Mouse (Mus musculus) frontal cortex, postnatal 14 days (tissue): ENCODE results near the gene Gm13275.
A peak's percentile ranks its signal among the peaks of the same experiment; 100 is the strongest.
"Not testable (repeated sequence)": the region's sequence is repeated elsewhere in the genome, so short reads cannot be mapped to it uniquely, and the experiment has no call there.

Source experiments
- DNase-seq, 2 experiments: peaks; one replicate each; pipeline ENCODE4 v3.0.0; 2022; ENCODE audit warnings: low spot score in 2 of 2

Gm13275 gene

GRCm38 (mm10) chr4:88793936-88794675 lies at the start of gene Gm13275:
Gene Gm13275 (plus strand): TSS chr4:88794487.
- peak; percentile 70 to 76 for DNase-seq

GRCm38 (mm10) chr4:88749926-88750325 lies 44.4 kb upstream of the Gm13275 start:
- DNase-seq = no peak

- peak; percentile 72 to 82 for DNase-seq
Observed at GRCm38 (mm10) chr4:88754818-88755340, 39.4 kb upstream of the Gm13275 start, which contains the start of gene Gm13271. Gene Gm13271 (plus strand): TSS chr4:88754868.

- peak in 1 of 2 experiments; percentile 6 for DNase-seq
Observed at GRCm38 (mm10) chr4:88756581-88757513, 37.4 kb upstream of the Gm13275 start.

- DNase-seq = peak; percentile 91 to 95
Observed at GRCm38 (mm10) chr4:88757628-88758031, 36.7 kb upstream of the Gm13275 start.

GRCm38 (mm10) chr4:88758751-88759150 lies 35.5 kb upstream of the Gm13275 start:
- not testable (repeated sequence) for DNase-seq

GRCm38 (mm10) chr4:88759610-88760268 lies 34.5 kb upstream of the Gm13275 start, which contains the start of gene Gm13283:
Gene Gm13283 (plus strand): TSS chr4:88760119.
- DNase-seq = peak; percentile 19 to 31

GRCm38 (mm10) chr4:88760431-88760830 lies 33.9 kb upstream of the Gm13275 start:
- peak; percentile 32 to 47 for DNase-seq

GRCm38 (mm10) chr4:88761776-88762175 lies 32.5 kb upstream of the Gm13275 start:
- DNase-seq = peak; percentile 76 to 78

GRCm38 (mm10) chr4:88762341-88762740 lies 31.9 kb upstream of the Gm13275 start:
- peak in 1 of 2 experiments; percentile 13 for DNase-seq

- peak; percentile 14 to 16 for DNase-seq
Observed at GRCm38 (mm10) chr4:88763384-88764018, 30.8 kb upstream of the Gm13275 start.

- not testable (repeated sequence) for DNase-seq
Observed at GRCm38 (mm10) chr4:88773534-88773933, 20.8 kb upstream of the Gm13275 start, which contains the start of gene Gm13290. Gene Gm13290 (plus strand): TSS chr4:88773834.

- DNase-seq = not testable (repeated sequence)
Observed at GRCm38 (mm10) chr4:88776622-88777021, 17.7 kb upstream of the Gm13275 start, which contains the start of gene Gm13289. Gene Gm13289 (plus strand): TSS chr4:88776922.

- DNase-seq = not testable (repeated sequence)
Observed at GRCm38 (mm10) chr4:88779550-88779949, 14.7 kb upstream of the Gm13275 start, which contains the start of gene Gm13272. Gene Gm13272 (plus strand): TSS chr4:88779850.

GRCm38 (mm10) chr4:88780320-88780719 lies 14.0 kb upstream of the Gm13275 start:
- DNase-seq = not testable (repeated sequence)

- not testable (repeated sequence) for DNase-seq
Observed at GRCm38 (mm10) chr4:88781831-88782230, 12.5 kb upstream of the Gm13275 start, which contains the start of gene Ifnz. Gene Ifnz (plus strand): TSS chr4:88782131.

GRCm38 (mm10) chr4:88782335-88782734 lies 12.0 kb upstream of the Gm13275 start:
- not testable (repeated sequence) for DNase-seq

- not testable (repeated sequence) for DNase-seq
Observed at GRCm38 (mm10) chr4:88785409-88785808, 8.9 kb upstream of the Gm13275 start, which contains the start of gene Gm13276. Gene Gm13276 (plus strand): TSS chr4:88785709.

- peak; percentile 27 to 63 for DNase-seq
Observed at GRCm38 (mm10) chr4:88788402-88788801, 5.9 kb upstream of the Gm13275 start, which contains the start of gene Gm13277. Gene Gm13277 (plus strand): TSS chr4:88788632.

GRCm38 (mm10) chr4:88791250-88791649 lies 3.0 kb upstream of the Gm13275 start, which contains the start of gene Gm13278:
Gene Gm13278 (plus strand): TSS chr4:88791550.
- DNase-seq = not testable (repeated sequence)
